Mouse (Mus musculus) liver, embryonic 14.5 days (tissue): Measurements from ENCODE around the gene Pcgf6.

Experiments
- CTCF ChIP-seq: IDR thresholded peaks from 2 replicates; pipeline ENCODE4 v1.5.1; 2016; ENCODE audit warnings: antibody characterized with exemption, low read depth, control low read depth
- EP300 ChIP-seq: IDR thresholded peaks from 2 replicates; pipeline ENCODE4 v1.6.1; 2016; ENCODE audit warnings: antibody characterized with exemption, low read depth

DNA sequence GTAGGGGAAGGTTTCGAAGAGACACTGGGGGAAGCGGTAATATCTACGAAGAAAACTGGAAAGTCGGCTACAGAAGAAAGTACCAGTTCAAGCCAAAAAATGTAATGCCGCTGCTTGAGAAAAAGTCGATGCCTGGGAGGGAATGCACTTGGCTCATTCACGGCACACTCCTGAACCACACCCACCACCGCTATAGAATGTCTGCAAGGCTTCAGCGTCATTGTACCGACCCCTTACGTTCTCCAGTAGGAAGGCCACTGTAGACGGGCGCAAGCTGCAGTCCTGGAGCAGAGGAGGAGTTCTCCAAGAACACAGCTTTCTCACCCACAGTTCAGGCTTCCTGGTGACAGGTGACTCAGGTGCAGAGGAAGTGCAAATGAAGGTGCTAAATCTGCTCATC is 27.2 kb downstream of the Pcgf6 start:
- TF ChIP-seq CTCF (no peak), EP300 (no peak)
